Mouse (Mus musculus) E14TG2a.4 (cell line): Measurements from ENCODE around the gene Tomm7.

ENCODE experiments used
- CTCF ChIP-seq: conservative IDR thresholded peaks from 2 replicates; pipeline ENCODE4 v1.5.1; 2014; ENCODE audit warnings: low read length
- NANOG ChIP-seq: IDR thresholded peaks from 2 replicates; pipeline ENCODE4 v1.6.1; 2014; ENCODE audit warnings: borderline replicate concordance, low read length, mixed read lengths
- POU5F1 ChIP-seq: IDR thresholded peaks from 2 replicates; pipeline ENCODE4 v1.6.1; 2014; ENCODE audit warnings: low read length, borderline replicate concordance

- TF ChIP-seq CTCF (no peak), POU5F1 (no peak), NANOG (no peak)
Measured at GRCm38 (mm10) chr5:23874457-23874856, 30.5 kb upstream of the Tomm7 start.
